Mouse (Mus musculus) MEL (cell line): ENCODE results near the gene Erc2. TPM values are rescaled to one million over a fixed set of nuclear protein-coding genes. Genes with fewer than 3 reads are reported as not detected.

Experiments
- DNase-seq: peaks from one replicate; pipeline ENCODE4 v3.0.0; 2011; ENCODE audit warnings: low read depth, low spot score
- H3K27ac ChIP-seq: 2 replicates; pipeline ENCODE4 v1.5.1; 2012; ENCODE audit warnings: low read depth, mild to moderate bottlenecking, control low read depth, low read length, moderate library complexity; ENCODE audit not compliant: control insufficient read depth
- H3K27me3 ChIP-seq, 2 experiments: fragments of 150-350 bp in 1 of 2; sonication (generic) in 1 of 2; 2 replicates each; pipeline ENCODE4 v1.6.1; 2012; ENCODE audit warnings: low read length in 2 of 2, mild to moderate bottlenecking in 2 of 2, improper control_type of control experiment in 1 of 2, moderate library complexity in 1 of 2; ENCODE audit not compliant: insufficient read depth in 2 of 2, control insufficient read depth in 1 of 2
- H3K36me3 ChIP-seq, 2 experiments: 2 replicates each; pipeline ENCODE4 v1.6.1; 2012 to 2014; ENCODE audit warnings: low read length in 2 of 2, improper control_type of control experiment in 1 of 2, inconsistent platforms in 1 of 2, mild to moderate bottlenecking in 1 of 2; ENCODE audit not compliant: insufficient read depth in 2 of 2, control insufficient read depth in 1 of 2
- H3K4me1 ChIP-seq, 2 experiments: fragments of 150-350 bp in 1 of 2; sonication (generic) in 1 of 2; 2 replicates each; pipeline ENCODE4 v1.6.1; 2012; ENCODE audit warnings: low read length in 2 of 2, improper control_type of control experiment in 1 of 2, mild to moderate bottlenecking in 1 of 2; ENCODE audit not compliant: insufficient read depth in 2 of 2, control insufficient read depth in 1 of 2
- H3K4me3 ChIP-seq, 2 experiments: fragments of 150-350 bp in 1 of 2; sonication (generic) in 1 of 2; 2 replicates each; pipeline ENCODE4 v1.5.1; 2012; ENCODE audit warnings: low read depth in 2 of 2, low read length in 2 of 2, mild to moderate bottlenecking in 2 of 2, moderate library complexity in 2 of 2, control low read depth in 1 of 2, improper control_type of control experiment in 1 of 2; ENCODE audit not compliant: control insufficient read depth in 1 of 2, insufficient read depth in 1 of 2
- H3K79me2 ChIP-seq: 2 replicates; pipeline ENCODE4 v1.6.1; 2012; ENCODE audit warnings: mild to moderate bottlenecking, low read length, moderate library complexity; ENCODE audit not compliant: control insufficient read depth, poor library complexity, insufficient read depth
- H3K9ac ChIP-seq: 2 replicates; pipeline ENCODE4 v1.6.1; 2012; ENCODE audit warnings: low read depth, mild to moderate bottlenecking, control low read depth, low read length, moderate library complexity; ENCODE audit not compliant: control insufficient read depth, poor library complexity, severe bottlenecking
- H3K9me3 ChIP-seq: fragments of 150-350 bp; sonication (generic); replicated peaks from 2 replicates; pipeline ENCODE4 v1.6.1; 2012; ENCODE audit warnings: mild to moderate bottlenecking, low read length, improper control_type of control experiment, moderate library complexity; ENCODE audit not compliant: insufficient read depth
- CHD1 ChIP-seq: IDR thresholded peaks from 2 replicates; pipeline ENCODE4 v1.6.1; 2012; ENCODE audit warnings: low read depth, mild to moderate bottlenecking, inconsistent platforms, low read length, improper control_type of control experiment
- CHD2 ChIP-seq: IDR thresholded peaks from 2 replicates; pipeline ENCODE4 v1.6.1; 2011; ENCODE audit warnings: low read length, improper control_type of control experiment
- EP300 ChIP-seq, 2 experiments: IDR thresholded peaks; 2 replicates each; pipeline ENCODE4 v1.6.1; 2011; ENCODE audit warnings: improper control_type of control experiment in 2 of 2, low read length in 2 of 2, low read depth in 1 of 2, mild to moderate bottlenecking in 1 of 2
- HCFC1 ChIP-seq: IDR thresholded peaks from 2 replicates; pipeline ENCODE4 v1.6.1; 2012; ENCODE audit warnings: low read depth, mild to moderate bottlenecking, inconsistent platforms, low read length, improper control_type of control experiment, moderate library complexity
- JUND ChIP-seq: IDR thresholded peaks from 2 replicates; pipeline ENCODE4 v1.6.1; 2011; ENCODE audit warnings: low read depth, mild to moderate bottlenecking, improper control_type of control experiment, low read length
- KAT2A ChIP-seq: conservative IDR thresholded peaks from 2 replicates; pipeline ENCODE4 v1.6.1; 2012; ENCODE audit warnings: low read depth, low read length, improper control_type of control experiment, inconsistent platforms
- MAFK ChIP-seq: IDR thresholded peaks from 2 replicates; pipeline ENCODE4 v1.6.1; 2011; ENCODE audit warnings: low read depth, mild to moderate bottlenecking, low read length, improper control_type of control experiment, borderline replicate concordance
- MAZ ChIP-seq: IDR thresholded peaks from 2 replicates; pipeline ENCODE4 v1.6.1; 2012; ENCODE audit warnings: low read depth, mild to moderate bottlenecking, inconsistent platforms, low read length, improper control_type of control experiment
- MEF2A ChIP-seq: IDR thresholded peaks from 2 replicates; pipeline ENCODE4 v1.6.1; 2014; ENCODE audit warnings: low read depth, mild to moderate bottlenecking, inconsistent platforms, low read length, improper control_type of control experiment; ENCODE audit not compliant: poor library complexity, insufficient replicate concordance, severe bottlenecking; ENCODE audit errors: extremely low read depth
- MXI1 ChIP-seq: IDR thresholded peaks from 2 replicates; pipeline ENCODE4 v1.6.1; 2011; ENCODE audit warnings: mild to moderate bottlenecking, low read depth, low read length, improper control_type of control experiment
- MYB ChIP-seq: IDR thresholded peaks from 2 replicates; pipeline ENCODE4 v1.6.1; 2011; ENCODE audit warnings: mild to moderate bottlenecking, low read depth, low read length, improper control_type of control experiment
- MYC ChIP-seq: IDR thresholded peaks from 2 replicates; pipeline ENCODE4 v1.6.1; 2011; ENCODE audit warnings: low read depth, mild to moderate bottlenecking, low read length, improper control_type of control experiment, moderate library complexity
- NELFE ChIP-seq: IDR thresholded peaks from 2 replicates; pipeline ENCODE4 v1.6.1; 2011; ENCODE audit warnings: low read depth, low read length, improper control_type of control experiment
- POLR2AphosphoS2 ChIP-seq: IDR thresholded peaks from 2 replicates; pipeline ENCODE4 v1.6.1; 2011; ENCODE audit warnings: low read length, improper control_type of control experiment
- RCOR1 ChIP-seq: IDR thresholded peaks from 2 replicates; pipeline ENCODE4 v1.6.1; 2012; ENCODE audit warnings: low read depth, mild to moderate bottlenecking, inconsistent platforms, low read length, improper control_type of control experiment
- TAL1 ChIP-seq: IDR thresholded peaks from 2 replicates; pipeline ENCODE4 v1.6.1; 2012; ENCODE audit warnings: mild to moderate bottlenecking, inconsistent platforms, low read length, moderate library complexity, mixed read lengths
- TBP ChIP-seq: IDR thresholded peaks from 2 replicates; pipeline ENCODE4 v1.8.0; 2011; ENCODE audit warnings: low read depth, low read length, improper control_type of control experiment
- TCF12 ChIP-seq: IDR thresholded peaks from 2 replicates; pipeline ENCODE4 v1.6.1; 2014; ENCODE audit warnings: low read depth, mild to moderate bottlenecking, inconsistent platforms, low read length, improper control_type of control experiment, moderate library complexity
- UBTF ChIP-seq: IDR thresholded peaks from 2 replicates; pipeline ENCODE4 v1.6.1; 2012; ENCODE audit warnings: low read depth, mild to moderate bottlenecking, inconsistent platforms, low read length, improper control_type of control experiment, moderate library complexity, borderline replicate concordance; ENCODE audit not compliant: insufficient read depth
- ZC3H11A ChIP-seq: IDR thresholded peaks from 2 replicates; pipeline ENCODE4 v1.6.1; 2012; ENCODE audit warnings: low read depth, mild to moderate bottlenecking, inconsistent platforms, low read length, improper control_type of control experiment
- ZKSCAN1 ChIP-seq: IDR thresholded peaks from 2 replicates; pipeline ENCODE4 v1.6.1; 2012; ENCODE audit warnings: low read depth, mild to moderate bottlenecking, inconsistent platforms, low read length, improper control_type of control experiment, moderate library complexity
- ZMIZ1 ChIP-seq: IDR thresholded peaks from 2 replicates; pipeline ENCODE4 v1.6.1; 2012; ENCODE audit warnings: low read depth, mild to moderate bottlenecking, inconsistent platforms, low read length, improper control_type of control experiment, moderate library complexity
- polyA plus RNA-seq, 2 experiments: library from polyadenylated mRNA; stranded (reverse) in 1 of 2; unstranded in 1 of 2; fragments of >175 nt in 1 of 2; fragments of >200 nt in 1 of 2; gene quantifications; 2 replicates each; pipeline versions ENCODE4 v1.2.1 to v1.2.4; 2012; ENCODE audit warnings: low replicate concordance in 2 of 2, low read depth in 1 of 2; ENCODE audit not compliant: insufficient read length in 2 of 2, insufficient read depth in 1 of 2, missing spikeins in 1 of 2
- total RNA-seq: library from RNA; depleted of rRNA; stranded (reverse); fragments of 300-350 nt; gene quantifications from 2 replicates; pipeline ENCODE4 v1.2.3, GENCODE M21; 2012

The Erc2 gene
- total and polyA plus RNA-seq, 3 experiments, result not detected

- no peak overlapping the region for H3K4me3 ChIP-seq
- H3K4me1 ChIP-seq, result no peaks in the 10 kb centered on the region
- no peaks in the 10 kb centered on the region for H3K36me3 ChIP-seq
- H3K9me3 ChIP-seq, result no peaks in the 10 kb centered on the region
- no peak overlapping the region for H3K27ac ChIP-seq
- TF ChIP-seq TCF12, result no peak
- no peak for TF ChIP-seq UBTF
- no peak for TF ChIP-seq TBP
- TF ChIP-seq CHD1, result no peak
- no peak for TF ChIP-seq MEF2A
- TF ChIP-seq CHD2, result no peak
- TF ChIP-seq ZKSCAN1, result no peak
- no peak for TF ChIP-seq POLR2AphosphoS2
- no peak for TF ChIP-seq ZC3H11A
- TF ChIP-seq EP300 (IDR thresholded peaks at IDR 0.05; ENCODE audit: low read depth in 1 of 2, low read length in 2 of 2), result no peak
- TF ChIP-seq RCOR1, result no peak
- no peak for TF ChIP-seq MYC
- TF ChIP-seq ZMIZ1, result no peak
- no peak for TF ChIP-seq TAL1
- TF ChIP-seq NELFE, result no peak
- TF ChIP-seq MYB, result no peak
- no peak for TF ChIP-seq MAZ
- no peak for TF ChIP-seq HCFC1
- no peaks in the 10 kb centered on the region for H3K79me2 ChIP-seq
- DNase-seq, result no peak
- H3K9ac ChIP-seq, result no peak overlapping the region
- H3K27me3 ChIP-seq, result no peaks in the 10 kb centered on the region
Observed at GRCm38 (mm10) chr14:28456372-28457076, 834.3 kb downstream of the Erc2 start.

- Histone ChIP-seq H3K27me3 (no peaks in the 10 kb centered on the region), H3K4me1 (no peaks in the 10 kb centered on the region), H3K4me3 (no peak overlapping the region), H3K9ac (no peak overlapping the region), H3K9me3 (no peaks in the 10 kb centered on the region), H3K79me2 (no peaks in the 10 kb centered on the region), H3K36me3 (no peaks in the 10 kb centered on the region), H3K27ac (no peak overlapping the region)
- no peak for DNase-seq
- TF ChIP-seq EP300 (IDR thresholded peaks at IDR 0.05; ENCODE audit: low read depth in 1 of 2, low read length in 2 of 2), result no peak
- TF ChIP-seq MYB, result no peak
- no peak for TF ChIP-seq UBTF
- no peak for TF ChIP-seq JUND
- TF ChIP-seq MAFK, result no peak
- TF ChIP-seq NELFE, result no peak
- TF ChIP-seq KAT2A, result no peak
- no peak for TF ChIP-seq MXI1
Observed at GRCm38 (mm10) chr14:28457428-28457827, 835.2 kb downstream of the Erc2 start.
